Mouse (Mus musculus) embryonic facial prominence, embryonic 14.5 days (tissue): ENCODE results near the gene Faf1. TPM values are rescaled to one million over a fixed set of nuclear protein-coding genes. Genes with fewer than 3 reads are reported as not detected.

ENCODE experiments used
- ATAC-seq: fragments of 200-750 bp; cut with Nextera tagmentation; 2 replicates; pipeline ENCODE4 v1.8.0; 2017; ENCODE audit warnings: low read depth, moderate number of reproducible peaks, moderate TSS enrichment
- DNase-seq: peaks from one replicate; pipeline ENCODE4 v3.0.0-alpha.2; 2015; ENCODE audit warnings: low spot score
- H3K27ac ChIP-seq: fragments of 300-500 bp; sonication (generic); replicated peaks from 2 replicates; pipeline ENCODE4 v1.5.1; 2014; ENCODE audit warnings: low read depth, mild to moderate bottlenecking, low read length, moderate library complexity
- H3K27me3 ChIP-seq: fragments of 300-500 bp; sonication (generic); replicated peaks from 2 replicates; pipeline ENCODE4 v1.6.1; 2014; ENCODE audit warnings: low read length; ENCODE audit not compliant: control insufficient read depth, insufficient read depth
- H3K36me3 ChIP-seq: fragments of 300-500 bp; sonication (generic); 2 replicates; pipeline ENCODE4 v1.6.1; 2014; ENCODE audit warnings: low read length, mixed read lengths; ENCODE audit not compliant: control insufficient read depth, insufficient read depth
- H3K4me1 ChIP-seq: fragments of 300-500 bp; sonication (generic); 2 replicates; pipeline ENCODE4 v1.6.1; 2014; ENCODE audit warnings: antibody characterized with exemption, low read length; ENCODE audit not compliant: control insufficient read depth, insufficient read depth
- H3K4me2 ChIP-seq: fragments of 300-500 bp; sonication (generic); 2 replicates; pipeline ENCODE4 v1.6.1; 2014; ENCODE audit warnings: low read depth, mild to moderate bottlenecking, low read length, moderate library complexity, mixed read lengths
- H3K4me3 ChIP-seq: fragments of 300-500 bp; sonication (generic); 2 replicates; pipeline ENCODE4 v1.5.1; 2014; ENCODE audit warnings: low read depth, mild to moderate bottlenecking, low read length
- H3K9ac ChIP-seq: fragments of 300-500 bp; sonication (generic); 2 replicates; pipeline ENCODE4 v1.6.1; 2014; ENCODE audit warnings: low read depth, mild to moderate bottlenecking, low read length, moderate library complexity, mixed read lengths
- H3K9me3 ChIP-seq: fragments of 300-500 bp; sonication (generic); 2 replicates; pipeline ENCODE4 v1.6.1; 2016; ENCODE audit warnings: low read length; ENCODE audit not compliant: control insufficient read depth
- WGBS: fragments of 180-500 bp; shearing (Covaris S2); extraction: QIAGEN DNeasy Blood & Tissue Kit; methylation state at CpG from one replicate; pipeline ENCODE4 v1.1.7; 2014; 5-methylcytosine and 5-hydroxymethylcytosine counted together
- polyA plus RNA-seq: library from polyadenylated mRNA; unstranded; fragments of >200 nt; fragmentation: Nextera tagmentation; extraction: Ambion mirVana; gene quantifications from 2 replicates; pipeline ENCODE4 v1.2.1, GENCODE M21; 2014

The Faf1 gene
- polyA plus RNA-seq, 1 experiment from 2014 or later: 27.9 TPM

GRCm38 (mm10) chr4:109649331-109649730 lies 27.1 kb upstream of the Faf1 start:
- no peak overlapping the region for H3K4me3 ChIP-seq
- DNase-seq: no peak
- H3K9ac ChIP-seq: no peak overlapping the region
- 79% methylated on average over 5 of the region's 5 CpGs for WGBS
- H3K27me3 ChIP-seq: peaks cover 7% of the 10 kb centered on the region
- no peaks in the 10 kb centered on the region for H3K4me1 ChIP-seq
- H3K36me3 ChIP-seq: no peaks in the 10 kb centered on the region
- H3K9me3 ChIP-seq: no peaks in the 10 kb centered on the region
- H3K4me2 ChIP-seq: no peak overlapping the region
- no peak for ATAC-seq
- no peak overlapping the region for H3K27ac ChIP-seq

GRCm38 (mm10) chr4:109653251-109653650 lies 23.1 kb upstream of the Faf1 start:
- no peaks in the 10 kb centered on the region for H3K36me3 ChIP-seq
- no peak overlapping the region for H3K27ac ChIP-seq
- H3K27me3 ChIP-seq: peaks cover 44% of the 10 kb centered on the region
- DNase-seq: no peak
- H3K4me3 ChIP-seq: no peak overlapping the region
- H3K9me3 ChIP-seq: no peaks in the 10 kb centered on the region
- ATAC-seq: no peak
- H3K4me1 ChIP-seq: peaks cover 4% of the 10 kb centered on the region
- H3K9ac ChIP-seq: no peak overlapping the region
- H3K4me2 ChIP-seq: no peak overlapping the region

GRCm38 (mm10) chr4:109654701-109655100 lies 21.7 kb upstream of the Faf1 start:
- Histone ChIP-seq H3K27ac (no peak overlapping the region), H3K9ac (no peak overlapping the region), H3K9me3 (no peaks in the 10 kb centered on the region), H3K36me3 (no peaks in the 10 kb centered on the region), H3K4me2 (no peak overlapping the region), H3K4me3 (no peak overlapping the region), H3K4me1 (peaks cover 4% of the 10 kb centered on the region), H3K27me3 (peaks cover 57% of the 10 kb centered on the region)
- 55% methylated on average over 2 of the region's 2 CpGs for WGBS
- no peak for DNase-seq
- ATAC-seq: no peak

GRCm38 (mm10) chr4:109655738-109656137 lies 20.6 kb upstream of the Faf1 start:
- Histone ChIP-seq H3K9ac (no peak overlapping the region), H3K27ac (no peak overlapping the region), H3K27me3 (peaks cover 67% of the 10 kb centered on the region), H3K4me2 (no peak overlapping the region), H3K36me3 (no peaks in the 10 kb centered on the region), H3K9me3 (no peaks in the 10 kb centered on the region), H3K4me1 (peaks cover 4% of the 10 kb centered on the region), H3K4me3 (no peak overlapping the region)
- ATAC-seq (no peak), DNase-seq (no peak)
- WGBS: 41% methylated on average over 2 of the region's 2 CpGs

- no peak for ATAC-seq
- H3K4me3 ChIP-seq: no peak overlapping the region
- H3K4me2 ChIP-seq: no peak overlapping the region
- no peak overlapping the region for H3K27ac ChIP-seq
- no peak for DNase-seq
- no peak overlapping the region for H3K9ac ChIP-seq
- H3K9me3 ChIP-seq: no peaks in the 10 kb centered on the region
- H3K36me3 ChIP-seq: no peaks in the 10 kb centered on the region
- H3K4me1 ChIP-seq: peaks cover 4% of the 10 kb centered on the region
- WGBS: 14% methylated on average over 4 of the region's 4 CpGs
- peaks cover 71% of the 10 kb centered on the region for H3K27me3 ChIP-seq
These were observed 20.1 kb upstream of the Faf1 start for GRCm38 (mm10) chr4:109656301-109656700.

GRCm38 (mm10) chr4:109657021-109657850 lies 19.2 kb upstream of the Faf1 start:
- peaks cover 4% of the 10 kb centered on the region for H3K4me1 ChIP-seq
- H3K4me3 ChIP-seq: peak overlapping the region; percentile 40
- WGBS: under 1% methylated on average over 26 of the region's 53 CpGs
- peaks cover 78% of the 10 kb centered on the region for H3K27me3 ChIP-seq
- DNase-seq: peak; percentile 38
- no peaks in the 10 kb centered on the region for H3K9me3 ChIP-seq
- H3K4me2 ChIP-seq: peak overlapping the region; percentile 70
- H3K36me3 ChIP-seq: no peaks in the 10 kb centered on the region
- no peak overlapping the region for H3K27ac ChIP-seq
- peak overlapping the region; percentile 42; the same call in 1 of the 2 replicates for H3K9ac ChIP-seq
- ATAC-seq: peak; percentile 47

- Histone ChIP-seq H3K4me1 (peaks cover 4% of the 10 kb centered on the region), H3K9ac (0 out of 2 replicates have a peak overlapping the region, but pooled peaks have one; percentile 42), H3K4me2 (peak overlapping the region; percentile 70), H3K27me3 (peaks cover 82% of the 10 kb centered on the region), H3K4me3 (peak overlapping the region; percentile 40), H3K9me3 (no peaks in the 10 kb centered on the region), H3K36me3 (no peaks in the 10 kb centered on the region), H3K27ac (no peak overlapping the region)
- no peak for DNase-seq
- WGBS: 2% methylated on average over 20 of the region's 20 CpGs
- ATAC-seq: no peak
These were observed 18.4 kb upstream of the Faf1 start for GRCm38 (mm10) chr4:109657851-109658500.

- Histone ChIP-seq H3K9me3 (no peaks in the 10 kb centered on the region), H3K9ac (no peak overlapping the region), H3K4me2 (no peak overlapping the region), H3K27me3 (peaks cover 81% of the 10 kb centered on the region), H3K4me1 (peaks cover 4% of the 10 kb centered on the region), H3K4me3 (no peak overlapping the region), H3K27ac (no peak overlapping the region), H3K36me3 (no peaks in the 10 kb centered on the region)
- WGBS: 9% methylated on average over 8 of the region's 8 CpGs
- ATAC-seq: no peak
- no peak for DNase-seq
These were observed 17.6 kb upstream of the Faf1 start for GRCm38 (mm10) chr4:109658826-109659225.
